Mouse (Mus musculus) forebrain, embryonic 15.5 days (tissue): ENCODE results near the gene Ehf. TPM values are rescaled to one million over a fixed set of nuclear protein-coding genes. Genes with fewer than 3 reads are reported as not detected.

ENCODE experiments used
- polyA plus RNA-seq: library from polyadenylated mRNA; unstranded; fragments of >200 nt; fragmentation: Nextera tagmentation; extraction: Ambion mirVana; gene quantifications from 2 replicates; pipeline ENCODE4 v1.2.1, GENCODE M21; 2015

Gene Ehf
- polyA plus RNA-seq, 1 experiment from 2014 or later, result 0.06 TPM

Other genes with a start within 250 kb of the Ehf start
- 58.7 and 62.2 TPM in 2 replicates for gene Pdhx, start 229.8 kb downstream of the Ehf start, polyA plus RNA-seq
- gene Apip, start 229.6 kb downstream of the Ehf start, polyA plus RNA-seq, result 45.2 and 48.1 TPM in 2 replicates
- not detected in 2 replicates for gene Elf5, start 108.4 kb upstream of the Ehf start, polyA plus RNA-seq
- gene Cat, start 181.9 kb upstream of the Ehf start, polyA plus RNA-seq, result 65.4 and 69.0 TPM in 2 replicates